ENCODE assay signal across 8 mouse cellular contexts in genomic region chr5:20880386-20880785, GRCm38 (mm10). TPM values are rescaled to one million over a fixed set of nuclear protein-coding genes. Genes with fewer than 3 reads are reported as not detected.
DNase-seq lines count a peak whose midpoint lies in the region; ATAC-seq lines count a peak whose summit lies in the region.

No protein-coding gene starts in this region.

- H3K9me3 ChIP-seq in kidney, embryonic 15.5 days (replicated peaks): no peaks in the 10 kb centered on the region
- H3K9me3 ChIP-seq in embryonic facial prominence, embryonic 11.5 days (replicated peaks; ENCODE audit: control insufficient read depth, low read length): no peaks in the 10 kb centered on the region
- no peaks in the 10 kb centered on the region for H3K9me3 ChIP-seq in intestine, embryonic 14.5 days (ENCODE audit: control insufficient read depth, low read length)
- no peaks in the 10 kb centered on the region for H3K9me3 ChIP-seq in midbrain, embryonic 16.5 days (replicated peaks; ENCODE audit: control insufficient read depth, low read length, poor library complexity, severe bottlenecking)

- H3K4me1 ChIP-seq in kidney, embryonic 15.5 days: peaks cover 19% of the 10 kb centered on the region
- H3K4me1 ChIP-seq in embryonic facial prominence, embryonic 11.5 days (ENCODE audit: control insufficient read depth, insufficient read depth, low read length): no peaks in the 10 kb centered on the region
- H3K4me1 ChIP-seq in intestine, embryonic 14.5 days (replicated peaks; ENCODE audit: control insufficient read depth, insufficient read depth, low read length): peaks cover 14% of the 10 kb centered on the region; the same call in 1 of the 2 replicates
- H3K4me1 ChIP-seq in midbrain, embryonic 16.5 days (ENCODE audit: control insufficient read depth, insufficient read depth, low read length): peaks cover 19% of the 10 kb centered on the region

- H3K36me3 ChIP-seq in kidney, embryonic 15.5 days: peaks cover 2% of the 10 kb centered on the region
- no peaks in the 10 kb centered on the region for H3K36me3 ChIP-seq in embryonic facial prominence, embryonic 11.5 days (replicated peaks; ENCODE audit: control insufficient read depth, insufficient read depth, low read depth, low read length)
- H3K36me3 ChIP-seq in intestine, embryonic 14.5 days (ENCODE audit: control insufficient read depth, insufficient read depth, low read length): no peaks in the 10 kb centered on the region
- no peaks in the 10 kb centered on the region for H3K36me3 ChIP-seq in midbrain, embryonic 16.5 days (ENCODE audit: control insufficient read depth, insufficient read depth, low read length)

- no peak for ATAC-seq in kidney, embryonic 15.5 days (replicated peaks; ENCODE audit: low FRiP score)
- no peak for ATAC-seq in embryonic facial prominence, embryonic 11.5 days (replicated peaks; ENCODE audit: insufficient number of reproducible peaks, low FRiP score, low TSS enrichment, low read depth)
- no peak for ATAC-seq in intestine, embryonic 14.5 days (replicated peaks; ENCODE audit: low FRiP score, low TSS enrichment, low read depth)
- ATAC-seq in midbrain, embryonic 16.5 days: no peak

- H3K4me2 ChIP-seq in kidney, embryonic 15.5 days: peak overlapping the region; percentile 66
- 0 out of 2 replicates have a peak overlapping the region, but pooled peaks have one; percentile 1 for H3K4me2 ChIP-seq in embryonic facial prominence, embryonic 11.5 days (ENCODE audit: low read depth, low read length)
- peak overlapping the region; percentile 68 for H3K4me2 ChIP-seq in intestine, embryonic 14.5 days (ENCODE audit: low read length)
- H3K4me2 ChIP-seq in midbrain, embryonic 16.5 days (ENCODE audit: low read length): peak overlapping the region; percentile 55

- H3K9ac ChIP-seq in kidney, embryonic 15.5 days: peak overlapping the region; percentile 36; the same call in 1 of the 2 replicates
- no peak overlapping the region for H3K9ac ChIP-seq in embryonic facial prominence, embryonic 11.5 days (replicated peaks; ENCODE audit: low read length)
- H3K9ac ChIP-seq in intestine, embryonic 14.5 days (ENCODE audit: low read length): peak overlapping the region; percentile 72; the same call in 1 of the 2 replicates
- H3K9ac ChIP-seq in midbrain, embryonic 16.5 days (ENCODE audit: low read depth, low read length): no peak overlapping the region

- DNase-seq in kidney, postnatal 4 days: no peak
- DNase-seq in embryonic facial prominence, embryonic 11.5 days (ENCODE audit: low spot score): no peak
- no peak for DNase-seq in intestine, embryonic 14.5 days (ENCODE audit: low spot score)
- DNase-seq in right cerebral cortex, postnatal 25 days: no peak
- DNase-seq in right cerebral cortex, postnatal 14 days: no peak
- DNase-seq in kidney, adult 8-10 months: no peak

- WGBS in kidney, embryonic 15.5 days: 58% methylated on average over 2 of the region's 2 CpGs
- WGBS in embryonic facial prominence, embryonic 11.5 days: 78% methylated on average over 2 of the region's 2 CpGs
- 62% methylated on average over 2 of the region's 2 CpGs for WGBS in intestine, embryonic 14.5 days
- 71% methylated on average over 2 of the region's 2 CpGs for WGBS in midbrain, embryonic 16.5 days

- H3K4me3 ChIP-seq in kidney, embryonic 15.5 days (replicated peaks): peak overlapping the region; percentile 91
- peak overlapping the region; percentile 86 for H3K4me3 ChIP-seq in embryonic facial prominence, embryonic 11.5 days (ENCODE audit: low read depth, low read length)
- peak overlapping the region; percentile 57 for H3K4me3 ChIP-seq in intestine, embryonic 14.5 days (ENCODE audit: low read depth, low read length)
- H3K4me3 ChIP-seq in midbrain, embryonic 16.5 days (ENCODE audit: low read depth, low read length): peak overlapping the region; percentile 86

- H3K27me3 ChIP-seq in kidney, embryonic 15.5 days: no peaks in the 10 kb centered on the region
- no peaks in the 10 kb centered on the region for H3K27me3 ChIP-seq in embryonic facial prominence, embryonic 11.5 days (ENCODE audit: control insufficient read depth, insufficient read depth, low read length)
- no peaks in the 10 kb centered on the region for H3K27me3 ChIP-seq in intestine, embryonic 14.5 days (replicated peaks; ENCODE audit: control insufficient read depth, insufficient read depth, low read length)
- H3K27me3 ChIP-seq in midbrain, embryonic 16.5 days (ENCODE audit: control insufficient read depth, insufficient read depth, low read depth, low read length): no peaks in the 10 kb centered on the region

- no peak overlapping the region for H3K27ac ChIP-seq in kidney, embryonic 15.5 days
- H3K27ac ChIP-seq in embryonic facial prominence, embryonic 11.5 days (replicated peaks; ENCODE audit: low read depth, low read length): no peak overlapping the region
- no peak overlapping the region for H3K27ac ChIP-seq in intestine, embryonic 14.5 days (ENCODE audit: low read depth)
- no peak overlapping the region for H3K27ac ChIP-seq in midbrain, embryonic 16.5 days (ENCODE audit: low read length)

RNA-seq across cellular contexts. Expression of gene Phtf2, which starts 1.5 kb away (rescaled TPM):
- polyA plus RNA-seq in kidney, embryonic 15.5 days (2015; fragmentation: Nextera tagmentation; extraction: Ambion mirVana): 14.9 and 17.2 TPM in 2 replicates
- polyA plus RNA-seq in embryonic facial prominence, embryonic 11.5 days (2014; fragmentation: Nextera tagmentation; extraction: Ambion mirVana): 19.9 and 21.0 TPM in 2 replicates
- polyA plus RNA-seq in intestine, embryonic 14.5 days (2014; fragmentation: Nextera tagmentation; extraction: Ambion mirVana): 11.4 and 14.5 TPM in 2 replicates
- polyA plus RNA-seq in midbrain, embryonic 16.5 days (2015; fragmentation: Nextera tagmentation; extraction: Ambion mirVana): 27.6 and 31.0 TPM in 2 replicates

RNA-seq across cellular contexts. Expression of gene Tmem60, which starts 1.6 kb away (rescaled TPM):
- polyA plus RNA-seq in kidney, embryonic 15.5 days (2015; fragmentation: Nextera tagmentation; extraction: Ambion mirVana): 51.2 and 55.6 TPM in 2 replicates
- 53.6 and 62.2 TPM in 2 replicates for polyA plus RNA-seq in embryonic facial prominence, embryonic 11.5 days (2014; fragmentation: Nextera tagmentation; extraction: Ambion mirVana)
- polyA plus RNA-seq in intestine, embryonic 14.5 days (2014; fragmentation: Nextera tagmentation; extraction: Ambion mirVana): 54.7 and 61.3 TPM in 2 replicates
- 61.0 and 61.4 TPM in 2 replicates for polyA plus RNA-seq in midbrain, embryonic 16.5 days (2015; fragmentation: Nextera tagmentation; extraction: Ambion mirVana)

Comparison
In these comparisons a context has a peak if more than half of its experiments do, and no peak if none do; other contexts are left out.
1. H3K4me2 ChIP-seq: peak in every context shown above with its lines; median percentile 68 in intestine, embryonic 14.5 days; 66 in kidney, embryonic 15.5 days; 55 in midbrain, embryonic 16.5 days; 1 in embryonic facial prominence, embryonic 11.5 days.
2. H3K9ac ChIP-seq: peak in kidney, embryonic 15.5 days (single experiment) and intestine, embryonic 14.5 days (single experiment); none in embryonic facial prominence, embryonic 11.5 days (single experiment) and midbrain, embryonic 16.5 days (single experiment).
3. Peak in every context shown above with its lines, with median percentiles within 50 percentile points of each other: H3K4me3 ChIP-seq.